Mouse (Mus musculus): ENCODE data around the gene Sbno1. TPM values are rescaled to one million over a fixed set of nuclear protein-coding genes. Genes with fewer than 3 reads are reported as not detected.
A peak's percentile ranks its signal among the peaks of the same experiment; 100 is the strongest.
"Not testable (repeated sequence)": the region's sequence is repeated elsewhere in the genome, so short reads cannot be mapped to it uniquely, and the experiment has no call there.

The Sbno1 gene
- polyA plus RNA-seq, 1 experiment from 2014 or later: 85.9 TPM

GRCm38 (mm10) chr5:124350350-124350749 is 75.5 kb downstream of the Sbno1 start:
- ATAC-seq (ENCODE audit: low FRiP score): no peak
- peak overlapping the region; percentile 84 for H3K4me2 ChIP-seq
- H3K4me3 ChIP-seq (replicated peaks): peak overlapping the region; percentile 83
- peak overlapping the region; percentile 95 for H3K27ac ChIP-seq (replicated peaks)
- H3K9me3 ChIP-seq (replicated peaks): no peaks in the 10 kb centered on the region
- no peaks in the 10 kb centered on the region for H3K27me3 ChIP-seq (replicated peaks)
- H3K36me3 ChIP-seq: peaks cover 27% of the 10 kb centered on the region
- H3K9ac ChIP-seq (replicated peaks): peak overlapping the region; percentile 36; the same call in 1 of the 2 replicates
- peaks cover 50% of the 10 kb centered on the region for H3K4me1 ChIP-seq
- WGBS: 62% methylated on average over 2 of the region's 2 CpGs

GRCm38 (mm10) chr5:124349196-124349595 is 76.6 kb downstream of the Sbno1 start:
- no peaks in the 10 kb centered on the region for H3K27me3 ChIP-seq (replicated peaks)
- H3K4me3 ChIP-seq (replicated peaks): no peak overlapping the region
- H3K4me1 ChIP-seq: peaks cover 47% of the 10 kb centered on the region
- ATAC-seq (ENCODE audit: low FRiP score): no peak
- peak overlapping the region; percentile 95 for H3K27ac ChIP-seq (replicated peaks)
- H3K9ac ChIP-seq (replicated peaks): peak overlapping the region; percentile 37
- WGBS: 85% methylated on average over 17 of the region's 17 CpGs
- peaks cover 34% of the 10 kb centered on the region for H3K36me3 ChIP-seq
- H3K9me3 ChIP-seq (replicated peaks): no peaks in the 10 kb centered on the region
- H3K4me2 ChIP-seq: peak overlapping the region; percentile 84

GRCm38 (mm10) chr5:124342897-124343296 is 82.9 kb downstream of the Sbno1 start:
- no peak overlapping the region for H3K9ac ChIP-seq (replicated peaks)
- H3K9me3 ChIP-seq (replicated peaks): no peaks in the 10 kb centered on the region
- H3K27ac ChIP-seq (replicated peaks): no peak overlapping the region
- H3K4me2 ChIP-seq: no peak overlapping the region
- ATAC-seq (ENCODE audit: low FRiP score): no peak
- H3K4me1 ChIP-seq: peaks cover 17% of the 10 kb centered on the region
- H3K27me3 ChIP-seq (replicated peaks): no peaks in the 10 kb centered on the region
- peaks cover 18% of the 10 kb centered on the region for H3K36me3 ChIP-seq
- no peak overlapping the region for H3K4me3 ChIP-seq (replicated peaks)
- WGBS: 79% methylated on average over 8 of the region's 8 CpGs

- not testable (repeated sequence) for H3K27ac ChIP-seq (replicated peaks); H3K9me3 ChIP-seq (replicated peaks); H3K9ac ChIP-seq (replicated peaks); H3K4me3 ChIP-seq (replicated peaks); ATAC-seq (ENCODE audit: low FRiP score); H3K4me2 ChIP-seq; H3K27me3 ChIP-seq (replicated peaks)
- peaks cover 23% of the 10 kb centered on the region for H3K4me1 ChIP-seq
- H3K36me3 ChIP-seq: peaks cover 16% of the 10 kb centered on the region
- WGBS: 70% methylated on average over 6 of the region's 6 CpGs
Measured at GRCm38 (mm10) chr5:124341753-124342339, 84.0 kb downstream of the Sbno1 start.

- no peak overlapping the region for H3K9ac ChIP-seq (replicated peaks)
- H3K27ac ChIP-seq (replicated peaks): peak overlapping the region; percentile 52
- 80% methylated on average over 8 of the region's 8 CpGs for WGBS
Measured at GRCm38 (mm10) chr5:124338791-124339190, 87.0 kb downstream of the Sbno1 start.

GRCm38 (mm10) chr5:124337909-124338308 is 87.9 kb downstream of the Sbno1 start:
- Histone ChIP-seq H3K36me3 (no peaks in the 10 kb centered on the region), H3K27ac (replicated peaks) (peak overlapping the region; percentile 52), H3K9ac (replicated peaks) (no peak overlapping the region), H3K9me3 (replicated peaks) (no peaks in the 10 kb centered on the region), H3K4me3 (replicated peaks) (no peak overlapping the region), H3K4me2 (no peak overlapping the region; the same call in 1 of the 2 replicates), H3K27me3 (replicated peaks) (no peaks in the 10 kb centered on the region), H3K4me1 (peaks cover 49% of the 10 kb centered on the region)
- ATAC-seq (ENCODE audit: low FRiP score): no peak
- 16% methylated on average over 9 of the region's 9 CpGs for WGBS

More at GRCm38 (mm10) chr5:124338791-124339190, 87.0 kb downstream of the Sbno1 start:
- Histone ChIP-seq H3K9me3 (replicated peaks) (no peaks in the 10 kb centered on the region), H3K27me3 (replicated peaks) (no peaks in the 10 kb centered on the region), H3K36me3 (no peaks in the 10 kb centered on the region), H3K4me1 (peaks cover 41% of the 10 kb centered on the region), H3K4me2 (no peak overlapping the region), H3K4me3 (replicated peaks) (no peak overlapping the region)
- no peak for ATAC-seq (ENCODE audit: low FRiP score)

- Histone ChIP-seq H3K36me3 (no peaks in the 10 kb centered on the region), H3K4me1 (peaks cover 49% of the 10 kb centered on the region), H3K4me3 (replicated peaks) (no peak overlapping the region), H3K9ac (replicated peaks) (no peak overlapping the region), H3K27ac (replicated peaks) (peak overlapping the region; percentile 30; the same call in 1 of the 2 replicates), H3K27me3 (replicated peaks) (no peaks in the 10 kb centered on the region), H3K9me3 (replicated peaks) (no peaks in the 10 kb centered on the region), H3K4me2 (no peak overlapping the region)
- no peak for ATAC-seq (ENCODE audit: low FRiP score)
- WGBS: 81% methylated on average over 9 of the region's 9 CpGs
Measured at GRCm38 (mm10) chr5:124337103-124337502, 88.7 kb downstream of the Sbno1 start.

- peak overlapping the region; percentile 22 for H3K4me2 ChIP-seq
- 9% methylated on average over 6 of the region's 6 CpGs for WGBS
- no peak overlapping the region for H3K4me3 ChIP-seq (replicated peaks)
- peak; percentile 75 for ATAC-seq (ENCODE audit: low FRiP score)
- H3K9ac ChIP-seq (replicated peaks): no peak overlapping the region
- no peaks in the 10 kb centered on the region for H3K27me3 ChIP-seq (replicated peaks)
- no peaks in the 10 kb centered on the region for H3K36me3 ChIP-seq
- peak overlapping the region; percentile 82 for H3K27ac ChIP-seq (replicated peaks)
- peaks cover 51% of the 10 kb centered on the region for H3K4me1 ChIP-seq
- no peaks in the 10 kb centered on the region for H3K9me3 ChIP-seq (replicated peaks)
Measured at GRCm38 (mm10) chr5:124334392-124334791, 91.4 kb downstream of the Sbno1 start.

- H3K36me3 ChIP-seq: no peaks in the 10 kb centered on the region
- WGBS: 86% methylated on average over 6 of the region's 6 CpGs
- H3K9ac ChIP-seq (replicated peaks): no peak overlapping the region
- H3K4me1 ChIP-seq: peaks cover 46% of the 10 kb centered on the region
- no peak overlapping the region for H3K27ac ChIP-seq (replicated peaks)
- H3K9me3 ChIP-seq (replicated peaks): no peaks in the 10 kb centered on the region
- H3K4me2 ChIP-seq: no peak overlapping the region
- H3K27me3 ChIP-seq (replicated peaks): no peaks in the 10 kb centered on the region
- no peak overlapping the region for H3K4me3 ChIP-seq (replicated peaks)
- ATAC-seq (ENCODE audit: low FRiP score): no peak
Measured at GRCm38 (mm10) chr5:124330086-124330485, 95.7 kb downstream of the Sbno1 start.

GRCm38 (mm10) chr5:124327510-124328364 is 98.1 kb downstream of the Sbno1 start, which contains the start of the genes Mphosph9 and 2810006K23Rik:
Gene Mphosph9 (minus strand): TSS chr5:124327972.
Gene 2810006K23Rik (plus strand): TSS chr5:124328089.
- no peaks in the 10 kb centered on the region for H3K27me3 ChIP-seq (replicated peaks)
- no peaks in the 10 kb centered on the region for H3K9me3 ChIP-seq (replicated peaks)
- peak within 1 kb of the TSS; percentile 76 for H3K4me3 ChIP-seq (replicated peaks)
- H3K27ac ChIP-seq (replicated peaks): peak within 1 kb of the TSS; percentile 99
- under 1% methylated on average over 71 of the region's 72 CpGs for WGBS
- H3K9ac ChIP-seq (replicated peaks): peak within 1 kb of the TSS; percentile 81
- peaks cover 4% of the 10 kb centered on the region for H3K36me3 ChIP-seq
- H3K4me1 ChIP-seq: peaks cover 29% of the 10 kb centered on the region
- ATAC-seq (ENCODE audit: low FRiP score): peak; percentile 99
- peak within 1 kb of the TSS; percentile 93 for H3K4me2 ChIP-seq

- no peak for ATAC-seq (ENCODE audit: low FRiP score)
- WGBS: under 1% methylated on average over 8 of the region's 8 CpGs
- H3K9ac ChIP-seq (replicated peaks): peak overlapping the region; percentile 81
- H3K4me1 ChIP-seq: peaks cover 29% of the 10 kb centered on the region
- H3K4me3 ChIP-seq (replicated peaks): peak overlapping the region; percentile 76
- peak overlapping the region; percentile 99 for H3K27ac ChIP-seq (replicated peaks)
- no peaks in the 10 kb centered on the region for H3K27me3 ChIP-seq (replicated peaks)
- H3K9me3 ChIP-seq (replicated peaks): no peaks in the 10 kb centered on the region
- peak overlapping the region; percentile 93 for H3K4me2 ChIP-seq
- H3K36me3 ChIP-seq: peaks cover 5% of the 10 kb centered on the region
Measured at GRCm38 (mm10) chr5:124326829-124327228, 99.0 kb downstream of the Sbno1 start.

Data from neural tube, embryonic 15.5 days (tissue).